Mouse (Mus musculus) kidney, embryonic 14.5 days (tissue): ENCODE data around the gene Gm21170. TPM values are rescaled to one million over a fixed set of nuclear protein-coding genes. Genes with fewer than 3 reads are reported as not detected.
"Not testable (repeated sequence)": the region's sequence is repeated elsewhere in the genome, so short reads cannot be mapped to it uniquely, and the experiment has no call there.

Experiments
- ATAC-seq: fragments of 200-750 bp; cut with Nextera tagmentation; 2 replicates; pipeline ENCODE4 v1.8.0; 2017; ENCODE audit warnings: moderate number of reproducible peaks, mild to moderate bottlenecking, moderate TSS enrichment, moderate library complexity; ENCODE audit not compliant: low FRiP score, low TSS enrichment
- H3K27ac ChIP-seq: fragments of 300-500 bp; sonication (generic); 2 replicates; pipeline ENCODE4 v1.5.1; 2014; ENCODE audit warnings: low read depth, mild to moderate bottlenecking, low read length, moderate library complexity, mixed read lengths
- H3K27me3 ChIP-seq: fragments of 300-500 bp; sonication (generic); 2 replicates; pipeline ENCODE4 v1.6.1; 2014; ENCODE audit warnings: mild to moderate bottlenecking, low read length; ENCODE audit not compliant: control insufficient read depth, insufficient read depth
- H3K36me3 ChIP-seq: fragments of 300-500 bp; sonication (generic); 2 replicates; pipeline ENCODE4 v1.6.1; 2014; ENCODE audit warnings: low read length, mixed read lengths; ENCODE audit not compliant: control insufficient read depth, insufficient read depth
- H3K4me1 ChIP-seq: fragments of 300-500 bp; sonication (generic); 2 replicates; pipeline ENCODE4 v1.6.1; 2014; ENCODE audit warnings: low read length, mixed read lengths; ENCODE audit not compliant: control insufficient read depth, insufficient read depth
- H3K4me2 ChIP-seq: fragments of 300-500 bp; sonication (generic); replicated peaks from 2 replicates; pipeline ENCODE4 v1.6.1; 2014; ENCODE audit warnings: low read depth, mild to moderate bottlenecking, low read length
- H3K4me3 ChIP-seq: fragments of 300-500 bp; sonication (generic); 2 replicates; pipeline ENCODE4 v1.5.1; 2014; ENCODE audit warnings: mild to moderate bottlenecking, low read length
- H3K9ac ChIP-seq: fragments of 300-500 bp; sonication (generic); 2 replicates; pipeline ENCODE4 v1.6.1; 2014; ENCODE audit warnings: low read depth, mild to moderate bottlenecking, low read length, moderate library complexity
- H3K9me3 ChIP-seq: fragments of 300-500 bp; sonication (generic); 2 replicates; pipeline ENCODE4 v1.6.1; 2016; ENCODE audit warnings: low read length; ENCODE audit not compliant: control insufficient read depth
- WGBS: fragments of 180-500 bp; shearing (Covaris S2); extraction: QIAGEN DNeasy Blood & Tissue Kit; methylation state at CpG from one replicate; pipeline ENCODE4 v1.1.7; 2014; 5-methylcytosine and 5-hydroxymethylcytosine counted together
- polyA plus RNA-seq: library from polyadenylated mRNA; unstranded; fragments of >200 nt; fragmentation: Nextera tagmentation; extraction: Ambion mirVana; gene quantifications from 2 replicates; pipeline ENCODE4 v1.2.1, GENCODE M21; 2014

The Gm21170 gene
- polyA plus RNA-seq = not detected in 2 replicates

- H3K9me3 ChIP-seq, H3K4me3 ChIP-seq, H3K27me3 ChIP-seq, H3K36me3 ChIP-seq, H3K27ac ChIP-seq, H3K9ac ChIP-seq, H3K4me1 ChIP-seq, ATAC-seq, H3K4me2 ChIP-seq: not testable (repeated sequence)
- WGBS = no CpG with 5 or more reads among the region's 2 CpGs
Observed at GRCm38 (mm10) chrY:47690998-47691397, at the start of gene Gm21170. TSS of gene Gm21170 (minus strand) at chrY:47691098.

Other genes starting within 250 kb of the Gm21170 start
- gene Gm21256, start 240.1 kb downstream of the Gm21170 start, polyA plus RNA-seq = not detected in 2 replicates